Mouse (Mus musculus) embryo, embryonic 10.5 days (tissue): ENCODE data around the gene Nme7.

Experiments used
- DNase-seq: peaks from one replicate; pipeline ENCODE4 v3.0.0-alpha.2; 2015; ENCODE audit warnings: low spot score

The Nme7 gene

DNA sequence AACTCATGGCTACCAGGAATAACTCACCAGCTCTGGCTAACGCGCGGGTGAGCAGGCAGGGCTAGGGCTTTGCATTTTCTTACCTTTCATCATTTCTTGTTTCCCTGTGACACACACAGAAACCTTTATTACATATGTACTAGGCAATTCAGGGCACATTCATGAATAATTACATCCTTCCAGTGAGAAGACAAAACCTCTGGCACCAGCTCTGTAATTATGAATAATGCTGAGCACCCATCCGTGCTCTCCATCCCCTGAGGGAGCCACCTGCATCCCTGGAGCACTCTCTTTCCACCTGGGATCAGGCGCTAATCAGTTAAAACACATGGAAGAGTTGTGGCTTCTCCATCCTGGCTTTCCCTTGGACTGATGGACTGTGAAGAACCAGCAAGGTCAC is at the start of gene Nme7:
Gene Nme7, plus strand, starts transcription at position 301 of the 400 bp plus-strand sequence.
- DNase-seq = no peak

DNA sequence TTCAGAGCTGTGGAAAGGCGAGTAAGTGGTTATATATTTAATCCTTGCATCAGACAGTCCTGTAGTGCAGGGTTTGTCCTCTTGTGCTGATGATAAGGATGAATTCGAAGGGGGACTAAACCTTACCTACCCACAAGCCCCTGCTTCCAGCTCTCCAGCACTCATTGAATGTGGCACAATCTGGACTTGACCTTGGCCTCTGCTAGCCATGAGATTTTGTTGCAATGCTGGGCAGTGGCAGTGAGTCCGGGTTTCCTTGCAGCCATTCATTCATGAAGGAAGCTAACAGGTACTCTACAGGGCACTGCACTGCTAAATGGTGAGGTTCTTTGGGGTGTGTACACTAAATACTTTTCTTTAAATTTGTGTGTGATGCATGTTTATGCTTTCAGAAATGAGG is 49.1 kb upstream of the Nme7 start:
- no peak for DNase-seq

DNA sequence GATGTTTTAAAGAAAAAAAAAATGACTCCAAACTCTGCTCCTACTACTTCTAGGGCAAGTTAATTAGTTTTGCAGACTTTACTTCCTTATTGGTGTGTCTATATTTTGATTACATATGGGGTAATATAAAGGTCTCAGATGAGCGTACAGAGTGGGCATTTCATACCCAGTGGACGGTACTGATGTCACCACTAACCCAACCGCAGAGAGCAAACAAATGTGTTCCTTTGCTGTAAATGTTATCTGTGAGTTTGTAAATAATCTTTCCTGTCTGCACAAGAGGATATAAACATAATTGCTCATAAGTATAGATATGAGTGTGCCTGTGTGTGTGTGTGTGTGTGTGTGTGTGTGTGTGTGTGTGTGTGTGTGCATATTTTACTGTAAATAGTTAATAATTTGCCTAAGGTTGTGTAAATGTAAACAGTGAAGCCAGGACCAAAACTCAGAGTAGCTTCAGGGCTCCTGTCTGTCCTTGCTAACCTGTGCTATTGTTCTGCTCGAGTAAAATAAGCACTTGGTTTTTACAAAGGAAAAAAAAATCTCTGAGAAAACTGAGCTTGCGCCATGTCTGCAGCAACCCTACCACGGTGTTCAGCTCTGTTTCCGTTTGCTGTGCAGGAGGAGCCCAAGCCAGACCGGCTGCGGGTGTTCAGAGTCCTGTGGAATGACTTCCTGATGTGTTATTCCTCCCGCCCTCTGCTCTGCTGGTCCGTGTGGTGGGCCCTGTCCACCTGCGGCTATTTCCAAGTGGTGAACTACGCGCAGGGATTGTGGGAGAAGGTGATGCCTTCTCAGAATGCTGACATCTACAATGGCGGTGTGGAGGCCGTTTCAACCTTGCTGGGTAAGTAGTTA is 43.5 kb upstream of the Nme7 start:
- no peak for DNase-seq

DNA sequence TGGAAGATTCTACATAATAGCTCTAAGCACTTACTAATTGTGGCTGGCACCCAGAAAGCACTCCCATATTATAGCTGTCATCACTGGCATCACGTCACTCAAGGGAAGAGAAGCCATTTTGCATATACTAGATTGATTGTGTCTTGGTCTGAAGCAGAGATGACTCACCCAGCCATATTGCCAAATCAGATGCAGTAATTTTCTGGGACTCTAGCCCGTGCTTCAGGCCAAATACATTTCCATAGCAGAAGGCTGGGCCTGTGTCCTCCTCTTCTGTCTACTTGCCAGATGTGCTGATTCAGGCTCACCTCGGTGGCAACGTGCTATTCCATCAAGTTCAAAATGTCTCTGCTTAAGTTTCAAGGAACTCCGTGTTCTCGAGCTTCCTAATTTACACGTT is 42.4 kb upstream of the Nme7 start:
- no peak for DNase-seq

DNA sequence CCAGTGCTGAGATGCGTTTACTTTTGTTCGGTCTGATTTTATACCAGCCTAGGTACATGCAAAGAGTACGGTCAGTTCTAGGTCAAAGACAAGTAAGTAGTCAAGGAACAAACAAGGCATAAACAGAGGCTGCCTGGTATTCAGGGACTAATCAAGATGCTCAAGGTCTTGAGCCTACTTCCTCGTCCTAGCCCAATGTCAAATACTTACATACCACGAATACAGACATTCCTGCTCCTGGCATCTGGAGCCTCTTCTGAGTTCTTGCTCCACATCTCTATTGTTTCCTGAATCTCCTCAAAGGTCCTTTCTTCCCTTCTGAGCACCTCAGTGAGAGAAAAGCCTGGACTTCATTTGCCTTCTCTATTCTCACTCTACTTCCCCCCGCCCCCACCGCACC is 33.0 kb upstream of the Nme7 start:
- no peak for DNase-seq

DNA sequence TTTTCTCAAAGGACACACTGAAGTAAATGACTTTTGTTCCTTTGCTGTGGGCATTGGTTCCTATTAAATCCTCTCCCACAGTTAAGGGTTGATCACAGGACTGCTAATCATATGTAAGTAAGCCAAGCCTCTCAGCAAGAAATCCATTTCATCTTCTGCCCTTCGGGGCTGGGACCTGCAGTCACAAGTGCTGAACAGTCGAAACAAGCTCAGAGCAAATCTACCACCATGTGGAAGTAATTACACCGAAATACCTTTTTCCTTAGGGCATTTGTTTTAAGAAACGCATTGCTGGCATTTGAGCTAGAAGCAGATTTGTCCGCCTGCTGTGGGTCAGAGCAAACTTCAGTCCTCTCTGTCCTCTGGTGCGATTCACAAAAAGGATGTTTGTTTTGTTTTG is 30.3 kb upstream of the Nme7 start:
- DNase-seq = peak; percentile 71

DNA sequence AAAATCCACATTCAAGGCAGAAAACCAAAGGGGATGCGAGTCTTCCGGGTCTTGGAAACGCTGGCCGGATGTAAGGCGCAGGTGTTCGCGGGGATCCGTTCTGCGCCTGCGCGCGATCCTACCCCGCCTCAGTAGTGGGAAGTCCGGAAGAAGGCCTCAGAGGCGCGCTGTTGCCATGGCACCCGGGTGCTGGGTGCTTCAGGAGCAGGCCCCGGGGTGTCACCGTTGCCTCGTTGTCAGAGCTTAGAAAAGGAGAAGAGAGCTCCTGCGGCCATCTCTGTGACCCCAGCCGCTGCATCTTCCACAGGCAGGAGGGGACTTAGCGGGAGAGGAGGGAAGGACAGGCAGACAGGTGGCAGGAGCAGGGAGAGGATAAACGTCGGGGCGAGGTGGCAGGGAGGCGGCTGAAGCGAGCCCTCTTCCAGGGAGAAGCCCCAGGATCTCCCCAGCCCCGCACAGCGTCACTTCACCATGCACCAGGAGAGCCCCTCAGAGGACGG is 28.4 kb upstream of the Nme7 start, which contains the start of gene Ccdc181:
Gene Ccdc181, plus strand, starts transcription at position 131 of the 500 bp plus-strand sequence.
- DNase-seq = peak; percentile 93

DNA sequence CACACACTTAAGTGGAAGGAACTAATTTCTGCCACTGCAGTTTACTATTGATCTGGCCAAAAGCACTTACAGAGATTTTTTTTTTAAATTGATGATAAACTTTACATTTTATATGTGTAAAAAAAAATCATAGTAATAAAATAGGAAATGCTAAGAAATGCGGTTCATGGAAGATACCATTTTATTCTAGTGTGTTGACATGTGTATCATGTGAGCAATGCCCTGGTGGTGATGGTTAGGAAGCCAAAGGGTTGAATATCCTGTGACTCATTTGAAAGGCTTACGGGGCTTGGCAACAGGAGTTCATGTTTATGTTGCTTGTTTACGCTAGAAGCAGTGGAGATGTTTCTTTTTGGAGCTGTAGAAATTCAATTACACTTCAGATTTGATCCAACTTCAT is 27.4 kb upstream of the Nme7 start:
- no peak for DNase-seq

DNA sequence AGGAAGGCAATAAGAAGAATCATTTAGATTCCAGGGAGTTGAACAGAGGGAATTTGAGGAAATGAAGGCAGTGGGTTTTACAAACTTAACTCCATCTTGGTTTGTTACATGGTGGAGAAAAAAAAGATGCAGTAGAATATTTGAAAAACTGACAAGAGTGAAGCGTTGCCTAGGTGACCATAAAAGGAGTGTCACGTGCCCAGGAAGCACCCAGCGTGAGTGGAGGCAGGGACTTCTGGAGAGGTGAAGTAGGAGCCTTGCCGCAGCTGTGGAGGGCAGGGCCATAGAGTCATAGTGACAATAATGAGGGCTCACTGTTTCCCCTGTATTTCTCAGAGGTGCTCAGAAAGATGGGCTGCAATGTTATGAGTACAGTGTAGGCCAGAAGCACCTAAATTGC is 24.6 kb upstream of the Nme7 start:
- no peak for DNase-seq

DNA sequence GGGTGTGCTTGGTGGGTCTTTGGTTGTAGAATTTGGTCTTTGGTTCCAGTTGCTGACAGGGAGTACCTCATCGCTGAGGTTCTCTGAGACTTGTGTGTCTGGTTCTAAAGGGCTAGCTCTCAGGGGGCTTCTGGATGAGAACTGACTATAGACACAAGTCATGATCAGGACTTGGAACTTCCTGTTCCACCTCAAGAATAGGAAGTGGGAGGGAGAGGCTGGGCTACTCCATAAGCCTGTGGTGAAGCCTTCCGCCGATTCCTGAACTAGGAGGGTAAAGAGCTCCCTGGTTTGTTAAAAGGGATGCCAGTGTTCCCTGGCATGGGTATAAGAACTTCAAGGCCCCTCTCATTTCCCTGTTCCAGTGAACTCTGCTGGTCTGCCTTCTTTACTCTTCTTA is 19.9 kb upstream of the Nme7 start:
- DNase-seq = no peak

DNA sequence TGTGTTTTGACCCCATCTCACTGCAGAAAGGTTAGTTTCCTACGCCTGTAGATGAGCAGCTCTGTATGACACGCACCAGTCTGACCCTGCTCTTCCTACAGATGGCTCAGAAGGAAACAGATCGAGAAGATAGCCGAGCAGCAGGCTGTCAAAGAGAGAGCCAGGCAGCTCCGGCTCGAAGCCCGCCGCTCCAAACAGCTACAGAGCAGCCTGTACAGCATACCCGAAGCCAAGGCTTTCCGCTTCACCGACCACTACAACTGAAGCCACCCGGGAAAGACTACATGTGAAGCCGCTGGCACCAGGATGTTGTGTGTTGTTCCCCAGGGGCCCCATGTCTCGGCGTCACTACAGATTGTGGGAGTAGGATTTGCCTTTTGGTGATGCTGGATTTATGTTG is 16.5 kb upstream of the Nme7 start:
- no peak for DNase-seq

DNA sequence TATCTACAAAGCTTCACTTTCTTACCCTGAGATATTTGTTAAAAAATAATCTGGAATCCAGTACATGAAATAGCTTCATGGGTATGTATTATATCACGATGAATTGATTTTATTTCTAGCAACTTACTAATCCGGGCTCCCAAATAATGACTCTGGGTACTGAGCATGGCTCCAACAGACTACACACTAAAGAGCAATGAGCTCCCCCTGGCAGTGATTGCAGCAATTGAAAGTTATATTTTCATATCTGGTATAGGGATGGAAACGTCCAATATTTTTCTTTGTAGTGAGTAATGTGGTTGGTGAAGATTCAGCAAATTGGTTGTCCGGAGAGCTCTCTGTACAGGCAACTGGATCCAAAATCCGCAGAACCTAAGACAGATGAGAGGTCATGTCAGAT is 11.9 kb upstream of the Nme7 start:
- DNase-seq = no peak

DNA sequence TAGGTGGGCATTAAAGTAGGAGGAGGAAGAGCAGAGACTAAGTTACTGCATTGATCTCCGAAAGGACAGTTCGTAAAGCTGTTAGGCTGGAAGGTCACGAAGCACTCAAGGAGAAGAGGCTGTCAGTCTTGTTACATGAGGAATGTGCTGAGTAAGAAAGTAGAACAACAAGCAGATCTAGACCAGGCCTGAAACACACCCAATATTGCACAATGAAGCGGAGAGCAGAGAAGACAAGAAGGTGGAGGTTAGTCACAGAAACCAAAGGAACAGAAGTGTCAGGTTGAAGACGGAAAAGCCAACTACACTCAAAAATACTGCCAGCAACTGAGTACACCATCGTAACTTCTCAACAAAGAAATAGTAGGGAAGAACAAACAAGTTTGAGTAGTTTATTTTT is 9.8 kb upstream of the Nme7 start:
- no peak for DNase-seq

DNA sequence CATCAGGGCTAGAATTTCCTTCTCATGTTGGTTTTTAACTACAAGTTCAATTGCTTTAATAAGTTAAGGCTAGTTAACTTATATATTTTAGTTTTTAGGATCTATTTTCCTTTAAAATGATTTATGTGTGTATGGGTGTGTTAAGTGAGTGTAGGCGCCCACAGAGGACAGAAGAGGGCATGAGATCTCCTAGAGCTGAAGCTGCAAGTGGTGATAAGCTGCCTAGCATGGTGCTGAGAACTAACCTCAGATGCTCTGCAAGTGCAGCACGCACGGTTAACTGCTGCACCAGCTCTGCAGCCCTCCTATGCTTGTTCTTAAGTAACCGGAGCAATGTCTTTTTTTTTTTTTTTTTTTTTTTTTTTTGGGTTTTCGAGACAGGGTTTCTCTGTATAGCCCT is 7.4 kb upstream of the Nme7 start:
- no peak for DNase-seq

DNA sequence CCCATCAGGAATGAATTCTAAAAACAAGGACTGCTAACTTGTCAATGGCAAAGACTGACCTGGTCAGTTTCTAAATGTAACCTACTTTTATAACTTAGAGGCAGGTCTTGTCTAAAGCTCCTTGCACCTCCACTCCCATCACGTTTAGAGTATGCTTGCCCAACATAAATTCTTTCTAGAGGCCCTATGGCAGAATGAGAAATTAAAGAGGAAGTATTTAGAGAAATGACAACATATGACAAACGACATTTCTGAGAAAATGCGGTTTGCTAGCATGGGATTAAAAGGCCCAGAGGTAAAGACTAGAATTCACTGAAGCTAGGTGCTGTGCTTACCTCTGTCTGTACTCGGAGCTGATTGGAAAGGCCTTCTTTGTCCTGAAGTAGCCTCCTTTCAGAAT is 2.0 kb upstream of the Nme7 start:
- no peak for DNase-seq

DNA sequence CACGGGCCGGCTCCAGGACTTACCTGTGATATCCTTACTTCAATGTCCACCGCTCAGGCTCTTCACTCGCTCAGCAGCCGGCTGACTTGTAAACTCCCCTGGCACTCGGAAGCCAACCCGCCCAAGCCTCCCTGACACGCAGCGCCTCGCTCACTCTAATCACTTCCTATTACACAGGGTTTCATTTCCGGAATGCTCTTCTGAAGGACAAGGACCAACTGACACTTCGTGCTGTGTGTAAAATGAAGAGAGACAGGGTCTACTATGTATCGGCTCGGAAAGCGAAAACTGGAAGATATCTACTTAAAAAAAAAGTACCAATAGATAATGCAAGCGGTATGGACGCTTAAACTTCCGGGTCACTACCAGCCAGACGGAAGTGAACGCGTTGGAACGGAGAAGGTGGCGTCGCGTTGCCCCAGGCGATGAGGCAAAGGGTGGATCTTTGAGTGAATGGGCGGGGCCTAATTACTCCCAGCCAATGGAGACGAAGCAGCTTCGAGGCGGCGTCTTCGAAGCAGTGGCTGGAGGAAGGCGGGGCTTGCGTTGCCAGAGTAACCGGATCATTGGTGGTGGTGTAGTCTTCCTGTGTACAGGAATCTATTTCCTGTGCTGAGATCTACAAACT is 3.3 kb downstream of the Nme7 start, which contains the start of gene Blzf1:
Gene Blzf1, minus strand, starts transcription at position 366 of the 628 bp plus-strand sequence.
- peak; percentile 100 for DNase-seq

DNA sequence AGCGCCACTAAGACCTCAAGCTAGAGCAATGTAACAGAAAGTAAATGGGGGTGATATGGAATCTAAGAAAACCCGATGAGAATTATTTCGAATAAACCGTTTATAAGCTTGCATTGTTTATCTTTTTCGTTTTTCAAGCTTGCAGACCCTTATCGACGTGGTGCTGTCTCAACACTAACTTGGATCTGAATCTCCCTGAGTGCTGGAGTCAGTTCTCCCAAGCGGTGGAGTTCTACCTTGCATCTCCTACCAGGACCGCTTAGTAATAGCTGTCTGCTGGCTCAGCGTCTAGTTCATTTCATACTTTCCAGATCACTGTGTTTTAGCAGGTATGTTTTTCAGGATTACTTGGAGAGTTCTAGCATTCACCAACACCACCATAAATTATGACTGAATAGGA is 4.0 kb downstream of the Nme7 start:
- DNase-seq = no peak

DNA sequence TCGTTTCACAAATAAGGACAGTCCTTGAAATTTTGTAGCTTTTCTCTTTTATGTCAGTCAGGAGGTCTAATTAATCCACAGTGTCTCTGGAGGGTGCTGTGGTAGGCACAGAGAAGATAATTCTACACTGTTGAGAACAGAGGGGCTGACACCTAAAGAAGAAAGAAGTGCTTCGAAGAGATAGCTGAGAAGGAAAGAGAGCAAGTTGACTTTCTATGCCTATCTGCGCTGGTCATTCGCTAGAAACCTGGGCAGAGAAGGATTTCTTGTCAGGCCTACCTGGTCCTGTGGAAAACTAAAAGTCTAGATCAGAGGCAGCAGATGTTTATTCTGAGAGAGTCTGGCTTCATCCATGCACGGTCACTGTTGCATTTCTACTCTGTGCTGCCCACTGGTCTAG is 10.2 kb downstream of the Nme7 start:
- DNase-seq = no peak

DNA sequence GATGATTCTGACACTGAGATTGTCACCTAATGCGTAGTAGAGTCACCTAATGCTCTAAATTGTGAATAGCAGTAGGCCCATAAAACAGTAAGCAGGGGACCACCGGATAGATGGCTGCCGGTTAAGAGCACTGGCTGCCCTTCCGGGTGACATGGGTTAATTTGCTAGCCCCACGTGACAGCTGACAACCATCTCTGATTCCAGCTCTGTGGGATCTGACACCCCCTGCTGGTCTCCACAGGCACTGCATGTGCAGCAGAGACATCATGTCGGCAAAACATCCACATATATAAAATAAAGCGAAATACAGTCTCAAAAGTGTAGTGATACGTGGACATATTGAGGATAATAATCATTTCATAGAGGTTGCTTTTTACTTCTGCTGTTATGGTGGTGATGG is 11.3 kb downstream of the Nme7 start:
- DNase-seq = peak; percentile 42

DNA sequence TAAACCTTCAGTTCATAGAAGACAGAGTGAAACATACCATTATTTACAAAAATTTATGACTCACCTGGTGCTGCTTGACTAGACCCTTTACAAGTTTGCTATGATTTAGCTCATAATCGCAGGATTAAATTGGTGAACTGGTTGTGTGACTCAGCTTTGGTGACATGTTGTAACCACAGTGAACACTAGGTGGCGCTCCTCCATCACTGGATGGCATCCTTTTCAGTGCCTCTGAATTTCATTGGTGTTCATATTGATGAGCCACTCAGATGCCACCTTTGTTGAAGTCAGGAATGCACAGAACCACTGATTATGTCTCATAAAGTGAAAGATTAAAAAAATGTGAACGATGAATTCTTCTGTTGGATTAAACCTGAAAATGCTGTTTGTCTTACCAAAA is 12.8 kb downstream of the Nme7 start:
- peak; percentile 86 for DNase-seq

DNA sequence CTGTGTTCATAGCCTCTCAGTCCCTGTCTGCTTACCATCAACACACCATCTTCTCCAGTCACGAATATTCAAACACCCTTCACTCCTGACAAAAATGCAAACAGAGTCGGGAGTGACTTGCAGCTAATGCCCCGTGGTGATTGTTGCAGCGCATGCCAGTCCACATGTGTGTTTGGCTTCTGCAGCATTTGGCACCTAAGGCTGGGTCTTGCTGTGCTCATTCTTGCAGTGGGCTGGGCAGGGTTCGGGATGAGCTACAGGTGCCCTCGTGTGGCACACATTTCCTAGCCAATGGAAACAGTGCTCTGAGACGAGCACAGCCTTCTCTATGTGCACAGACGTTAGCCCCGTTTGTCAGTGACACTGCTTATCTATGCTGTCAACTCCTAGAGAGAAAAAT is 13.3 kb downstream of the Nme7 start:
- no peak for DNase-seq

DNA sequence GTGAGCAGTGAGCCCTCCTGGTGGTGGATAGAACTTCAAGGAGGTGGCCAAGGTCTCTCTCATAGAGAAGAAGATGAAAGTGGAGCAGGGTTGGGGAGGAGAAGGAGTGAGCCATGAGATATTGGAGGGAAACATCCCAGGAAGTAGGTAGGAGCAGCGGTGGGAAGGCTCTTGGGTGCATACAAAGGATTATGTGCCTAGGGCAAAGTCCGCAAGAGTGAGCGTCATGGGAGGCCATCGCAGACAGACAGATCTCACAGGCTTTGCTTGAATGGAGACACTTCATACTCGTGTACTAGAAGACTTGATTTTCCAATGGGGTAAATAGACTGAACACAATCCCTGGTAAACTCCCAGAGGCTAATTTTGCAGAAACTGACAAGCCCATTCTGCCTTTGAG is 14.6 kb downstream of the Nme7 start:
- no peak for DNase-seq

DNA sequence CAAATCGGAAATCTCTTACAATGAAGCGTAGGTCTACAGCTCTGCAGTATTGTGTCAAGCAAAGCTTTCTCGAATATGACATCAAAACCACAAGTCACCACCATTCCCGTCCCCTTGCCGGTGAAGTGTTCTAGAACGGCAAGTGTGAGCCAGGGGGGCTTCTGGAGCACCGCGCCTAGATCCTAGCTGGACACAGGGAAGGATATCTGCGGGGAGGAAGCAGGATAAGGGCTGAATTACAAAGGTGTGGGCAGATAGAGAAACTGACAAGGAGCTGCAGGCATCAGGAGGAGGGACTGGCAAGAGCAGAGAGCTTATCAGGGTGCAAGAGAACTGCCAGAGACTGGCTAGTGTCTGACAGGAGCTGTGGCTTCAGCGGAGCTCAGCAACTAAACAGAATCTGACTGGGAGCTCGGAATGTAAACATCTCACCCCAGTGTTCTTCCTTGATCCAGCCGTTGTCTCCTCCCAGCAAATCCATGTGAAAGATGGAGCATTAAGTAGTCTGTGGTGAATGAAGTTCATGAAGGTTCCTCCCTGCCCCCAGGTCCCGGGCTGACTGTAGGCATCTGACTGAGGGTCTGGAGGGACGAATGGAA is 15.7 kb downstream of the Nme7 start:
- DNase-seq = no peak
